Mouse (Mus musculus): ENCODE data around the gene Prx. TPM values are rescaled to one million over a fixed set of nuclear protein-coding genes. Genes with fewer than 3 reads are reported as not detected.

Gene Prx
- 0.82 TPM for total RNA-seq (2023)

DNA sequence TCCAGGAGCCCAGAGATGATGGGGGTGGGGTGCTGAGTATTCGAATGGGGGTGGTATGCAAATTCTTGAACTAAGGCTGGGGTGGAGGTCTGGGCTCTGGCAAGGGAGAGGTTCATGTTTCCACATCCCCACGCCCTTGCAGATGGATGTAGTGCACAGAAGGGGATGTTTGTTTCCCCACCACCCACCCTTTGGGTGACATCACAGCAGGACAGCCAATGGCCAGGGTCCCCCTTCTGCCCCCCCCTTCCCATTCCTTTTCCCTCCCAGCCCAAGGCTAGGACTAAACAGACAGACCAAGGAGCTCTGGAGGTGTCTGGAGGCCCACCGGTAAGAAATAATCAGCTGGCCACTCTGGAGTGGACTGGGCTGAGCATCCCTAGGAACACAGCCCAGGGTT lies at the start of gene Prx:
Gene Prx, plus strand, starts transcription at position 289 of the 400 bp plus-strand sequence.

GRCm38 (mm10) chr7:27473156-27473834 lies 25.8 kb upstream of the Prx start, which contains the start of gene Sertad3:
Gene Sertad3, plus strand, starts transcription at chr7:27473768.

DNA sequence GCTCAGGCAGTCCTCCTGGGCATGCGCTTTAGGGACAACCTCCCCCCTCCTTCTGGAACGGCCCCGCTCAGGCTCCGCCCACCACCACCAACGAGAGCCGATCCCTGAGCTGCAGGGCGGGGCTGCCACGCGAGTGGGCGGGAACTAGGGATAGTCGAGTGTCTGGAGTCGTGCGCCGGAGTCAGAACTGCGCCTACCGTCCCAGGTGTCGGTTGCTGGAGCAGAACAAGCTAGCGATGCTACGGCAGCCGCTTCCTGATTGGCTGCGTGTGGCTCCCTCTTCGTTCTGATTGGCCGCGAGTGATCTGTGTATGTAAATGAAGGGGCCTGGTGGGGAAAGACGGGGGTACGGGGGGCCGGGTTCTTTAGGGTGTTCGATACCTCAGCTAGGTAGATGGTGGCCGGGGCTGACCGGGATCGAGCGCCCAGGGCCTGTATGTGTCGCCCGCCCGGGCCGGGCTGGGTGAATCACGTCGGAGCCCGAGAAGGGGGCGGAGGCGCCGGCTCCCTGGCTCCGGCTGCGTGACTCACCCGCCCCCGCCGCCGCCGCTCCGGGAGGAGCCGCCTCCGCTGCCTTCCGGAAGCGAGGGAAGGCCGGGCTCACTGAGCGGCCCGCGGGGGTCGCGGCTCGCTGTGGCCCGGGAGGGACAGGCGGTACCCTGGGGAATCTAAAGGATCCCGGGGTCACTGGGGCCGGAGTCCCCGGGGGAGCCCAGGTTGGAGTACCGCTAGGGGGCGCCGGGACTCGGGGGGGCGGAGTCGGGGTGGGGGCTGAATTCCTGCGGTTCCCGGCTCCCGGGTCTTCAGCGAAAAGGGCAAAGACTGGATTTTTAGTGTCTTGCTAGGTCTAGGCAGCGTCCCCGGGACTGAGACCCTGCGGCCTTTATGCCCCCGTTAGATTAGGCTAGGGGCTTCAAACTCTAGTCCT lies 12.1 kb upstream of the Prx start, which contains the start of gene Sertad1:
Gene Sertad1, plus strand, starts transcription at position 141 of the 928 bp plus-strand sequence.

DNA sequence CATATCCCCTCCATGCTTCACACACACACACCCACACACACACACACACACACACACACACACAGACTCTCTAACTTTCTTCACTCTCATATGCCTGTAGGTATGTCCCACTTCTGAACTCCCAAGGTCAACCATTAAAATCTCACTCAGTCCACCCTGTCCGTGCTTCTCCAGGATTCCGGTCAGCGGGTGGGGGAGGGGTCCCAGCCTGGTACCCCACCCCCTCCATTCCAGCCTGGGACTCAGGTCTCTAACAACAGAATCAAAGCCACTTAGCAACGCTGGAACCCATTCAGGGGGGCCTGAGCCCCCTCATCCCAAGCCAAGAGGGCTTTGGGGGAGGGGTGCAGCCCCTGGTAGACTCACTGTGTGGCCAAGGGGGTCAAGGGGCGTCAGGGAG lies 23.8 kb downstream of the Prx start, which contains the start of gene Hipk4:
Gene Hipk4, plus strand, starts transcription at position 301 of the 400 bp plus-strand sequence.

DNA sequence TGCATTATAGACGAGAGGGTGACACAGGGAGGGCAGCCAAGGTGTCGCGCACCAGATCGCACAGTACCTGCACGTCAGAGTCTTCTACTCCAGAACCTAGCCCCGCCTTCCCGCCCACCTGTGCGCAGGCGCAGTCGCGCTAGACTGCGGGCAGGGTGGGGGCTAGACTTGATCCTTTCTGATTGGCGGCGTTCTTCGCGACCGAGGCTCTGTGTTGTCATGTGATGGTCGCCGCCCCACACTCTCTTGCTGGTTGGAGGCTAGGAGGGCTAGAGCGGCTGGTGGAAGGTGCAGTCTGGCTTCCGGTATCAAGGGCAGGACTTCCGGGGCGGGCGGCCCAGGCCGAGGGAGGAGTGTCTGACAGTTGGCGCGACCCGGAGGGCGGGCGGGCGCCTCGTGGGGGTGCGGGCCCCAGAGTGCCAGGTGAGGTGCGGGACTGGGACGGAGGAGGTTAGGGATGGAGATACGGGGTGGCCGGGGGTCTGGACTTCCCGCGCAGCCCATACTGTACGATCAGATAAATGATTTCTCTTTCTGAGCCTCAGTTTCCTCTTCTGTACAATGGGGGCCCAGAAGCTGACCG lies 53.9 kb downstream of the Prx start, which contains the start of the genes Pld3 and 2310022A10Rik:
Gene Pld3, minus strand, starts transcription at position 288 of the 583 bp plus-strand sequence.
Gene 2310022A10Rik, plus strand, starts transcription at position 303 of the 583 bp plus-strand sequence.

Other genes starting within 250 kb of the Prx start
- 2.7 TPM for gene Numbl, start 240.9 kb upstream of the Prx start, total RNA-seq (2023)
- gene Ltbp4, start 161.6 kb upstream of the Prx start, total RNA-seq (2023), result 1.1 TPM
- gene Shkbp1, start 143.3 kb upstream of the Prx start, total RNA-seq (2023), result 60.2 TPM
- gene Gm20479, start 141.9 kb upstream of the Prx start, total RNA-seq (2023), result 3.7 TPM
- gene Sptbn4, start 51.6 kb upstream of the Prx start, total RNA-seq (2023), result not detected
- gene Blvrb, start 51.3 kb upstream of the Prx start, total RNA-seq (2023), result 14.6 TPM
- gene Sertad3, start 25.6 kb upstream of the Prx start, total RNA-seq (2023), result 9.4 TPM
- gene Sertad1, start 12.4 kb upstream of the Prx start, total RNA-seq (2023), result 52.4 TPM
- gene Hipk4, start 23.9 kb downstream of the Prx start, total RNA-seq (2023), result not detected
- gene Pld3, start 53.9 kb downstream of the Prx start, total RNA-seq (2023), result 118 TPM
- 27.7 TPM for gene 2310022A10Rik, start 53.9 kb downstream of the Prx start, total RNA-seq (2023)
- gene Akt2, start 92.2 kb downstream of the Prx start, total RNA-seq (2023), result 145 TPM
- gene Ttc9b, start 154.6 kb downstream of the Prx start, total RNA-seq (2023), result not detected
- gene Map3k10, start 175.3 kb downstream of the Prx start, total RNA-seq (2023), result 10.8 TPM
- gene Zfp607b, start 190.0 kb downstream of the Prx start, total RNA-seq (2023), result 2.3 TPM
- 8.2 TPM for gene Zfp60, start 232.1 kb downstream of the Prx start, total RNA-seq (2023)